Mouse (Mus musculus): Measurements from ENCODE around the gene Olfr44. TPM values are rescaled to one million over a fixed set of nuclear protein-coding genes. Genes with fewer than 3 reads are reported as not detected.

The Olfr44 gene
- total and polyA plus RNA-seq, 3 experiments = not detected

DNA sequence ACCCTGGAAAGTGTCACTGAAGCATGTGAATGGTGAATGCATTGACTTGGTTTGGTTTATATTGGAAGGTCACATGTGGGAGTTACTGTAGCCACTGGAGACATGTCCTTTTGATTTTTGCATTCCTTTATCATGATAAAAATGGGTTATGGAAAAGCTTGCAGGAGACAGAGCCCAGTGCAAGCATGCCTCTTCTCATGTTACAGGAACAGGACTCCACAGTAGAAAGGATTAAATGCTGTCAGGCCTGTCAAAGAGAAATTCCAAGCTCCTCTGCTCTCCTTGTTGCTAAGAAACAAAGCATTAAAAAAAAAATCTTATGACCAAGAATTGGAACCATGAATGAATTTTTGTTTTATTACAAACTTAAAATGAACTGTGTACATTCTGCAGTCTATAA, 24.8 kb upstream of the Olfr44 start:
- DNase-seq (ENCODE audit: low read depth, low spot score) = no peak
- H3K27ac ChIP-seq (ENCODE audit: control insufficient read depth, low read depth, low read length) = no peak overlapping the region
- no peaks in the 10 kb centered on the region for H3K9me3 ChIP-seq (replicated peaks; ENCODE audit: insufficient read depth, low read length)
- H3K9ac ChIP-seq (ENCODE audit: control insufficient read depth, low read depth, low read length, poor library complexity, severe bottlenecking) = no peak overlapping the region
- H3K79me2 ChIP-seq (ENCODE audit: control insufficient read depth, insufficient read depth, low read length, poor library complexity) = no peaks in the 10 kb centered on the region
- H3K36me3 ChIP-seq (ENCODE audit: control insufficient read depth in 1 of 2, insufficient read depth in 2 of 2, low read length in 2 of 2) = no peaks in the 10 kb centered on the region
- no peak overlapping the region for H3K4me3 ChIP-seq (ENCODE audit: control insufficient read depth in 1 of 2, insufficient read depth in 1 of 2, low read depth in 2 of 2, low read length in 2 of 2)
- no peak for TF ChIP-seq ZKSCAN1 (IDR thresholded peaks at IDR 0.05; ENCODE audit: low read depth, low read length)
- TF ChIP-seq ZMIZ1 (IDR thresholded peaks at IDR 0.05; ENCODE audit: low read depth, low read length) = no peak
- TF ChIP-seq USF2 (IDR thresholded peaks at IDR 0.05; ENCODE audit: borderline replicate concordance in 1 of 2, insufficient read depth in 1 of 2, low read depth in 1 of 2, low read length in 2 of 2) = no peak
- TF ChIP-seq MYB (IDR thresholded peaks at IDR 0.05; ENCODE audit: low read depth, low read length) = no peak
- no peak for TF ChIP-seq NRF1 (IDR thresholded peaks at IDR 0.05; ENCODE audit: insufficient read depth, low read depth, low read length, poor library complexity, severe bottlenecking)
- no peak for TF ChIP-seq ELF1 (IDR thresholded peaks at IDR 0.05; ENCODE audit: low read depth, low read length)
- TF ChIP-seq GABPA (IDR thresholded peaks at IDR 0.05; ENCODE audit: low read depth, low read length) = no peak
- no peaks in the 10 kb centered on the region for H3K27me3 ChIP-seq (ENCODE audit: control insufficient read depth in 1 of 2, insufficient read depth in 2 of 2, low read length in 2 of 2)
- no peaks in the 10 kb centered on the region for H3K4me1 ChIP-seq (ENCODE audit: control insufficient read depth in 1 of 2, insufficient read depth in 2 of 2, low read length in 2 of 2)

DNA sequence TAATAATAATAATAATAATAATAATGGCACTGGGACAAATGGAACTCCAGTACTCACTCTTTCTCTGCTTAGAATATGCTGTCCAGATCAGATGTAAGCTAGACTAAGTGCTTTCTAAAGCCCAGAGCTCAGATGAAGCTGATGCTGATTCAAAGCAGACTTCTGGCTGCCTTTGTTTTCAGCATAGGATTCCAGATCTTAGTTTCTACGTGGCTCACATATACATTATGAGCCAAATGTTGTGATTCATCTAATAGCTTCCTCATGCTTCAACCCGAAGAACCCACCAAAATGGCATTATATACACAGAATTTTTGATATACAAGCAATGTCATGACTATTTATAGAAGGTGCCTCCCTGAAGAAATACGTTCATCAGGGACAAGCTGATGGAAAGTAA, 21.7 kb upstream of the Olfr44 start, which contains the start of gene Olfr957:
Gene Olfr957 (minus strand): TSS at position 279 of the 400 bp plus-strand sequence.
- DNase-seq (ENCODE audit: low read depth, low spot score) = no peak
- TF ChIP-seq GATA1 (IDR thresholded peaks at IDR 0.05; ENCODE audit: low read depth, low read length) (no peak), SMC3 (IDR thresholded peaks at IDR 0.05; ENCODE audit: low read depth, low read length) (no peak), TBP (IDR thresholded peaks at IDR 0.05; ENCODE audit: low read depth, low read length) (no peak), RCOR1 (IDR thresholded peaks at IDR 0.05; ENCODE audit: low read depth, low read length) (no peak), EP300 (IDR thresholded peaks at IDR 0.05; ENCODE audit: low read depth in 1 of 2, low read length in 2 of 2) (no peak), POLR2AphosphoS5 (IDR thresholded peaks at IDR 0.05; ENCODE audit: borderline replicate concordance, low read depth, low read length) (no peak), CHD1 (IDR thresholded peaks at IDR 0.05; ENCODE audit: low read depth, low read length) (no peak), ZNF384 (IDR thresholded peaks at IDR 0.05; ENCODE audit: low read depth, low read length) (no peak), NELFE (IDR thresholded peaks at IDR 0.05; ENCODE audit: low read depth, low read length) (no peak), GABPA (IDR thresholded peaks at IDR 0.05; ENCODE audit: low read depth, low read length) (no peak), RAD21 (IDR thresholded peaks at IDR 0.05; ENCODE audit: low read depth, low read length) (no peak), MAFK (IDR thresholded peaks at IDR 0.05; ENCODE audit: borderline replicate concordance, low read depth, low read length) (no peak), POLR2A (IDR thresholded peaks at IDR 0.05; ENCODE audit: control insufficient read depth in 1 of 2, insufficient read depth in 1 of 2, low read depth in 1 of 2, low read length in 2 of 2, poor library complexity in 1 of 2) (no peak), TAL1 (IDR thresholded peaks at IDR 0.05; ENCODE audit: low read length) (no peak), TCF12 (IDR thresholded peaks at IDR 0.05; ENCODE audit: low read depth, low read length) (no peak), NRF1 (IDR thresholded peaks at IDR 0.05; ENCODE audit: insufficient read depth, low read depth, low read length, poor library complexity, severe bottlenecking) (no peak), MAX (IDR thresholded peaks at IDR 0.05; ENCODE audit: low read length) (no peak), ZKSCAN1 (IDR thresholded peaks at IDR 0.05; ENCODE audit: low read depth, low read length) (no peak), ELF1 (IDR thresholded peaks at IDR 0.05; ENCODE audit: low read depth, low read length) (no peak), MXI1 (IDR thresholded peaks at IDR 0.05; ENCODE audit: low read depth, low read length) (no peak)

More for the DNA sequence above, 21.7 kb upstream of the Olfr44 start, which contains the start of gene Olfr957:
- Histone ChIP-seq H3K9ac (ENCODE audit: control insufficient read depth, low read depth, low read length, poor library complexity, severe bottlenecking) (no peak within 1 kb of the TSS), H3K27me3 (ENCODE audit: control insufficient read depth in 1 of 2, insufficient read depth in 2 of 2, low read length in 2 of 2) (no peaks in the 10 kb centered on the region), H3K36me3 (ENCODE audit: control insufficient read depth in 1 of 2, insufficient read depth in 2 of 2, low read length in 2 of 2) (no peaks in the 10 kb centered on the region), H3K9me3 (replicated peaks; ENCODE audit: insufficient read depth, low read length) (no peaks in the 10 kb centered on the region), H3K79me2 (ENCODE audit: control insufficient read depth, insufficient read depth, low read length, poor library complexity) (no peaks in the 10 kb centered on the region), H3K4me3 (ENCODE audit: control insufficient read depth in 1 of 2, insufficient read depth in 1 of 2, low read depth in 2 of 2, low read length in 2 of 2) (no peak within 1 kb of the TSS), H3K27ac (ENCODE audit: control insufficient read depth, low read depth, low read length) (no peak within 1 kb of the TSS), H3K4me1 (ENCODE audit: control insufficient read depth in 1 of 2, insufficient read depth in 2 of 2, low read length in 2 of 2) (no peaks in the 10 kb centered on the region)

Measured in MEL (cell line).